Mouse (Mus musculus) right cerebral cortex, postnatal 36 days (tissue): Measurements from ENCODE around the gene Gnat1.

Source experiments
- DNase-seq, 2 experiments: peaks; one replicate each; pipeline ENCODE4 v3.0.0; 2022; ENCODE audit warnings: low spot score in 2 of 2, mixed read lengths in 1 of 2

Gnat1 gene

DNA sequence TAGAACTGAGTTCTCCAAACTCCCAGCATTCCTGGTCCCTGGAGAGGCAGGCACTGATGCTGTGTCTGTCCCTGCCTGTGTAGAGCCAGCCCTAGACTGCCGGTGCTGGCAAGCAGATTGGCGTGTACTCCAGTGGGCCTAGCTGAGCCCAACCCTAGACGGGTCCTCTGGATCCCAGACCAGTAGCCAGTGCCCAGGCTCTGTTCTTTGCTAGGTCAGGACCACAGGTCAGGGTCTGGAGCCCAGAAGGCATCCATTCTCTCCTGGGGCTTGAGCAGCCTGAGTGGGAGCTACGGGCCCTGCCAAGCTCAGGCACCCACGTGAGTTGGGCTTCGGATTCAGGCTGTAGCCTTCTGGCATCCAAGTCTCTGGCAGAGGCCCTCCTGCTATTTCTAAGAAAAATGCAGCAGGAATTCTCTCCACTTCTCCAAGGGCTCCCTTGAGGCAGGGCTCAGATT is 20.6 kb upstream of the Gnat1 start:
- DNase-seq, result peak; percentile 57 to 66

DNA sequence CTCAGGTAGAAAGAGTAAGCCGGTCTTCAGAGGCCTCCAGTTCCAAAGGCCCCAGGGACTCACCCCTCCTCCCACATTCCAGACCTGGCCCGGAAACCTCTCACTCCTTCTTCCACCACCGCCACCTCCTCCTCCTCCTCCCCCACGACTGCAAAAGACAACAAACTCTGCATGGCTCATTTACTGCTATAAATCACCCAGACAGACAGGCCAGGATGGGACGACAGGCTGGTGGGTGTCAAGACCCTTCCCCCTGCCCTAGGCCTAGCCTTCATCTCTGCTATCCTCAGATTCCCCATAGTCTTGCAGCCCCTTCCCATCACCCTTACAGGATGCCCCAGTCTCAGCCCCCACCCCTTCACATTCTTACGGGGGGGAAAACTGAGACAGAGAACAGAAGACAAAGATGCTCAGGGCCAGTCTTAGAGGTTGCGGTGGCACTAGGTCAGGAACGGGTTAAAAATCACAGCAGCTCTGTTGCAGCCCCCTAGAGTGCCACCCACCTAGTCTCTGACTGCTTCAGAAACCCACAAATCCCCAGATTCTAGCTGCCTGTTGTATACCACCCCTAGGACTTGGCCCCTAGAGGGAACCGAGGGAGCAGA is 20.0 kb upstream of the Gnat1 start:
- no peak for DNase-seq

DNA sequence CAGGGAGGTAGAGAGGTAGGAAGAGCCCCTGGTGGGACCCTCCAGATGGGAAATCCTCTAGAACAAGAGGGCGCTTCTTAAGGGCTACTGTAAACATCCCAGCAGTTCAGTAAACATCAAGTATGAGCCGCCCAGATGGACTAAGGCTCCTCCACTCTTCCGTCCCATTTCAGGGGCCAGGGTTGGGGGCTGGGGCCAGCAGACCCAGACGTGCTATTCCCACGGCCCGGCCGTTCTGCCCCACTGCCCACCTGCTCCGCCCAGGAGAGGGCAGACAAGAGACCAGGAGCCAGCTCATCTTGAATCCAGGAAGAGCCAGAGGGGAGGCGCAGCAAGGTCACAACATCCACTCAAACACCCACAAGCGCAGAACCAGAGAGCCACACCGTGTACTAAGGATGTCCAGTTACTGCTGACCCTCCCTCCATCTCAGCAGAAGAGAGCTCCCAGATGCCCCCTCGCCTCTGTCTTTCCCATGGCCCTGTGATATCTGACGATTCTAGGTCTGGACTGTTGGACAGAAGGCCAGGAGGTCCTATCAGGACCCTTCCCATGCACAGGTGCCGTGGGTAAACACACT is 19.2 kb upstream of the Gnat1 start:
- DNase-seq, result no peak

DNA sequence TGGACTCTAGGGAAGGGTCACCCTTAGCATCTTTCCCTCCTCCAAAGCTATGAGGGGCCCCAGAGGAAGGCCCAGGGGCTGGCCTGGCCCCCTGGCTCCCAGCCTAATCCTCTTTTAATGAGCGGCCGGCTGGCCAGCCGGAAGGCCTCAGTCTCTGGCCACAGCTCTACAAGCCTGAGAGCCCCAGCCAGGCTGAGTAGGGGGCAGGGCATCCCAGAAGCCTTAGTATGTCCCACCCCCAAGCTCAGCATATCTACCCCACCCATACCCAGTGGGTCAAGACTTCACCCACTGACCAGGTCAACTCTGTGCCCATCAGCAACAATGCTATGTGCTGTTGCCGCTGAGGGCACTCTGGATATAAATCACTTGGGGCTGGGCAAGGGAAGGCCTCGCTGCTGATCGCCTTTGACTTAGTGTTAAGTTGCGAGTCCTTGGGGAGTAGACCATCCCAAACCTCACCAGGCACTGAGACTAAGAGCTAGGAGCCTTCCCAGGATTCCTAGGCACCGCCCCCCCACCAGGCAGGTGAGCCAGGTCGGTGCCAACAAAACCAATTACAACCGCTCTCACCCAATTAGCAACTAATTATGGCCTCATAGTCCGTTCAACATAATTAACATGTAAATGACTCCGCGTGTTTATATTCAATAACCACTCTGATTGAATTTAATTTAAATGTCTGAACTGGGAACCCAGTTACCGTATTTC is 18.5 kb upstream of the Gnat1 start:
- DNase-seq, result no peak

DNA sequence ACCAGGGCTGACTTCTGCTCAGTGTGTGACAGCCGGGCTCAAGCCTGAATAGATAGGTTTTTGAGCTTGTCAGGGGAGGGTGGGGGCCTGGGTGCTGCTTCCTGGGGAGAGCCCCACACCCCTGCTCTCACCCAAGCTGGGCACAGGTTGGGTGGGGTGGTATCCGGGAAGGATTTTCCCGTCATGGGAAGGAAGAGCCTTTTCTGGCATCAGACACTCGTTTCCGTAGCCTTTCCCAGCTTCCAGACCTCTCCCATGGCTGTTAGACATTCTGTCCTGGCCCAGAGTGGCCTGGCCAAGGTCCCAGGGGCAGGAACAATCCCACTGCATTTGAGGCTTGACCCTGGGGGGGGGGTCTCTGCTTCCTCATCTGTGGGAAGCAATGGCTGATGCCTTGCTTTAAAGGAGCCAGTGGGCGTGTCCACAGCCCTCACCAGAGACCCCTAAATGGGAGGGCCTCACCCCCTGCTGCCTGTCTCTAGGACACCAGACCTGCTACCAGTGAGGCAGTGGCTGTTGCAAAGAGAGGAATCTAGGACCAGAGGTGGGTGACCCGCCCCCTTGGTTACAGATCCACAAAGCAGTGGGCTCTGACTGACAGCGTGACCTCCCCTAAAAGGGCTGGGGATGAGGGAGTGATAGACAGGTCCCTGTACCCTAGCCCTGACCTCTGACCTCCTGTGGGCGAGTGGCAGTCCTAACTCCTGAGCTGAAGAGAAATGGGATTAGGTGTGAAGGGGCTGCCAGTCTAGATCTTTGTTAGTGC is 17.5 kb upstream of the Gnat1 start:
- DNase-seq, result no peak

DNA sequence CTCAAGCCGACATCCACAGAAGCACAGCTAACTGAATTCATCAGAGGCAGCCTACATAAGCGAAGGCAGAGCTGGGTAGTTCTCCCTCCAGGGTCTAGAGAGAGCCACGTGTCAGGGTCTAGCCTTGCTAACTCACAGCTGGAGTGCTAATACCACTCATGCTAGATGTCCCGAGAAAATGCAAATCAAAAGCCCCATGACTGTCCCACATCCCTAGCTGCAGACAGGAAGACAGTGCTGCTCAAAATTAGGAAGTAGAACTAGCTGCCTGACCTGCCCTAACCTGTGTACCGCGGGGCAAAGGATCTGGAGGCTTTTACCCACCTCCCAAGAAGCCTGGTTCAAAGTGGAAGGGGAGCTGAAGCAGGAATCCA is 16.6 kb upstream of the Gnat1 start:
- no peak for DNase-seq

DNA sequence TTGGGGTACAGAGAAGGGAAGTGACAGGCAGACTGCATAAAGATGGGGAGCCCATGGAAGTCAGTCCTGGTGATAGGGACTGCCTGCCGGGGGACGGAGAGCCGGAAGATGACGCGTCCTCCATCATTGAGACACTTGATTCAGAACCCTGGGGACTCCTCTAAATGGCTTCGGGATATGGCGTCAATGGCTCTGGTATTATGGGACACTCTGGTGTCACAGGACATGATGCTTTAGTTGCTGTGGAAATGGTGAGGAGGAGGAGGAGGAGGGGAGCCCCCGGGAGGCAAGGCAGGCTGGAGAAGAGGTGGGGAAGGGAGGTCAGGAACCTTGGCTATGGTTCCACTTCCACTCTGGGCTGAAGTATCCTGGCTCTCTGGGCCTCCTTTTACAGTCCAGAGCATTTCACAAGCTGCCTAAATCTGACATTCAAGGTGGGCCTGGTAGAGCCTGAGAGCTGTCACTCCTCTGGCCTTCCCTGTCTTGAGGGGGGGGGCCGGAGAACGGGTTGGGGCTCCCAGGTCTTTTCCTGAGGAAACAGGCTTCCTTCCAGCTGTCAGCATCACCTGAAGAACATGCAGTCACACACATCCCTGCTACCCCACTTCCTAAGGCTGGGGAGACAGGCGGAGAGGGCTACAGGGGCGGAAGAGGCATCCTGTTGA is 16.1 kb upstream of the Gnat1 start:
- no peak for DNase-seq

DNA sequence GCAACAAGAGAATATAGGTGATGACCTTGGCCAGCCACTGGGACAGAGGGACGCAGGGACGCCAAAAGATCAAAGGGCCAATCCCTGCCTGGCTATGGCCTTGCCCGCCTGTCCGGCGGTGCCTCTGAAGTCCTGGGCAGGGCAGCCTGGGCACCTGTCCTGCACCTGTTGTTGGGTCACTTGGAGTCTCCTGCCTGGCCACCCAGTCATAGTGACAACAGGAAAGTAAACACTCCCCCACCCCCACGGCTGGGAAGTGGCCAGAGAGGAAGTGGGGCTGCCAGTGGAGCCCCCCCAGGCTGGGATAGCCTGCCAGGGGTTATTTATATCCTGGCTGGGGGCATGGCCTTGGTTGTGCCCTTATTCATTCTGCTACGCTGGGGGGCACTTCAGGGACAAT is 15.1 kb upstream of the Gnat1 start:
- no peak for DNase-seq

DNA sequence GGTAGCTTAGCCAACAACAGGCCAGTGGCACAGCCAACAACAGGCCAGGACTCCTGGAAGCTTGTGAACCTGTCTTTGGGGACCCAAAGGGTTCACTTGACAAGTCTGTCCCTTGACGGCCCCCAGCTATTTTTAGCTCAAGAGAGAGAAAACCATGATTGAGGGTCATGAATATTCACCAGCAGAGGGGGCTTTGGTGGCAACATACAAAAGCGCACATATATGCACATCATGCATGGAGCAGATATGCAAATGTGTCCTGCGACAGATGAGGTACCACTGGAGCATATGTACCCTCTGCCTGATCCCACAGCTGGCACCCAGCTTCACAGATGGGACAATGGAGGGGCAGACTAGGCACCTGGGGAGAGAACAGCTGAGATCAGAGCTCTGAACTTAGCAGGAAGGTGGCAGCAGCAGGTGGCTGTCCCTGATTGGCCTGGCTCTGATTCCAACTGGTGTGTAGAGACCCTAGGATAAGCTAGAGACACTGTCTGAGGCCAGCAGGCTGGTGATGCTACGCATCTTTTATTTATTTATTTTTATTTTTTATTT is 14.0 kb upstream of the Gnat1 start:
- DNase-seq, result no peak

DNA sequence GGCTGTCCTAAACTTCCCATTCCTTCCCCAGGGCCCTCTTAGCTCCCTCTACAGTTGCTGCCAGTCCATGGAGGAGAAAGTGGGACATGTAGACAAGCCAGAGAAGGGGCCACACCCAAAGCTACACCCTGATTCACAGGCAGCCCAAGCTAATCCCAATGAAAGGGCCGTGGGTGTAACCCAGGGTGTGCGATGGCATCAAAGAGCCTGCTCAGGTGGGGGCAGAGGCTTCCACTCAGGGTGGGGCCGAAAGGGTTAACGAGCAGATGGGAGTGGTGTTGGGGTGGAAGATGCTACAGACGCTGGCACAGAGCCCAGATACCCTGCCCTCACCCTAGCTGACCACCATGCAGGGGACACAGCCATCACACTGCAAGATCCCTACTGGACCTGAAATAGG is 13.3 kb upstream of the Gnat1 start:
- DNase-seq, result no peak

DNA sequence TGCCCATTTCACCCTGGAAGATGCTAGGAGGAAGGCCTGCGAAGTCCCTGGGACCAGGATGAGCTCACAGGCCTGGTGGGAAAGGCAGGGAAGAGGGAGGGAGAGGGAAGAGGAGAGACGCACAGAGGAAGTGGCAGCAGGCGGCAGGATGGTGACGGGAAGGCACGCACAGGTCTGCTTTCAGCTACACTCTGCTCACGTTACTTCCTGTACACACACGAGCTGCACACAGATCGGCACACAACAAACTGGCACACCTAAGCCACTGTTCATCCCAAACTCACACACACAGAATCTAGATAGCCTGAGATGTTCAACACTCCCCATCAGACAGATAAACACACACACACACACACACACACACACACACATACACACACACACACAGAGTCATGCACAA is 10.9 kb upstream of the Gnat1 start:
- DNase-seq, result no peak

DNA sequence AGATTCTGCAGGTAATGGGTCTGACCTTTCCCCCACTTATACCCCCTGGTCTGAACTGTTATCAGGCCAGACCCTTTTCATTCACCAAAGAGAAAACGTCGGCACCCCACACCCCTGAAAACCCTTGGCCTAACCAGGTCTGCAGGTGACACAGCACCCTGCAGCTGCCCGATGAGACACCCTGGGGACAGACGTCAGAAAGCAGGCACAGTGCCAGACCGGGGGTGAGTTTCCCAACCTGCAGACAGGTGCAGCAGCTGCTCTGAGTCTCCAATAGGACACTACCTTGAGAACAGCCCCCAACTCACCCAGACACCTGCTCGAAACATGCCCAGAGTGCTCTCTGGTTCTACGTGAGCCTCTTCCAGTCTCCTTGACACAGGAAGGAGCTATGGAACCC is 9.4 kb upstream of the Gnat1 start:
- DNase-seq, result no peak

DNA sequence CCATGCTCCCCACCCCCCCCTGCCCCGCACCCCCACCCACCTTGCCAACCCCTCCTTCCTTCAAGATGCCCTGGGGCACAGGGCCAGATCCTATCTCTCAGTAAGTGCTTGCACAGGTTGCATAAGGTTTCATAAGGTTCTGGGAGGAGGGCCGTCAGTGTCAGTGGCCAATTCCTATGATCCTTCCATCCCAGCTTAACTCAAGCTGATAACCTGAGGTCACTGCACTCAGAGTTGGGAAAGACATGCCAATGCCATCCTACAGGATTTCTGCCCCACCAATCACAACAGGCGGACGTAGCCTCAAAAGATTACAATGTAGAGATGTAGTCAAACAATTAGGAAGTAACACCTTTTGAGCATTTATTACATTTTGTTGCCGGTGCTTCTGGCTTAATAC is 8.9 kb upstream of the Gnat1 start:
- no peak for DNase-seq

DNA sequence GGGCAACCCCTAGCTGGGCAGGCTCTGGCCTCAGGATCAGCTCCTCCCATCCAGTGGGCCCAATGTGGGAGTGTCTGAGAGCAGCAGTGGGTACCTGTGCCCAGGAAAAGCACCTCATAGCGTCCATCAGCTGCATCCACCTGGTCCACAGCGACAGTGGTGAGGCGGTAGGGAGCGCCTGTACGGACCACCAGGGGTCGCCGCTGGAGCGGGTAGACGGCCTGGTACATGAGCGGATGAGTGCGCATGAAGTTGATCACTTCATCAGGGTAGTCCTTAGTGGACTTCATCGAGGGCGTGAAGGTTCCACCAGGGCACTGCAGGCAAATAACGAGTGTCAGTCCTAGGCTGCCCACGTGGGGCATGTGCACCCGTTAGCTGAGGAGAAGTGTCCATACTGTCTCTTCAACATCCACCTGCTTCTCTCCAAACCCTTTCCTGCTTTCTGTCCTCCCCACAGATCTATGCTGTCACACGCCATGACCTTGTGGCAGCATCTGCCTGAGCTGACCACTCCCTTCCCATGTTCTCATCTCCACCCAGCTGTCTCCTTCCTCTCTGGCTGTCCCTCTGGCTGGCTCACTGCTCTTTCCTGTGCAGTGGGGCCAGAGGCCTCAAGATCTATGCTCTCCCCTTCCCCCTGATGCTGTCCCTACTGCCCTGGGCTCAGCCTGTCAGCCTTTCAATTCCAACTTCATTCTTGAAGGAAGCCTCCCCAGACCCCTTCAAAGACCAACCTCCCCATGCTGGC is 5.9 kb upstream of the Gnat1 start:
- DNase-seq, result no peak

DNA sequence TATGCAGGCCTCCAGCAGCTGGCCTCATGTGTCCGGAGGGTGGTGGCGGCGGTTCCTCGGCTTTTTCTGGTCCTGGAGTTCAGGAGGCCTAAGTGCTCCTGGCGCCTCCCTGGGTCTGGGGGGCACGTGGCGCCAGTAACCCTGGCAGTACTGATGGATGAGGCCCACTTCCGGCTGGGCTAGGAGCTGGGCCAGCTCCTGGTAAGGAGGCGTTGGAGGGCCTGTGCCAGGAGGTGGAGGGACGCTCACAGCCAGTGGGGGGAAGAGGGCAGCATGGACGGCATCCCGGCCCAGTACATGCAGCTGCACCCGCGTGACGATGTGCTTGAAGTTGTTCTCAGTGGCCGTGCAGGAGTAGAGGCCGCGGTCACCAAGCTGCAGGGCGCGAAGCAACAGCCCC is 2.9 kb upstream of the Gnat1 start:
- no peak for DNase-seq

DNA sequence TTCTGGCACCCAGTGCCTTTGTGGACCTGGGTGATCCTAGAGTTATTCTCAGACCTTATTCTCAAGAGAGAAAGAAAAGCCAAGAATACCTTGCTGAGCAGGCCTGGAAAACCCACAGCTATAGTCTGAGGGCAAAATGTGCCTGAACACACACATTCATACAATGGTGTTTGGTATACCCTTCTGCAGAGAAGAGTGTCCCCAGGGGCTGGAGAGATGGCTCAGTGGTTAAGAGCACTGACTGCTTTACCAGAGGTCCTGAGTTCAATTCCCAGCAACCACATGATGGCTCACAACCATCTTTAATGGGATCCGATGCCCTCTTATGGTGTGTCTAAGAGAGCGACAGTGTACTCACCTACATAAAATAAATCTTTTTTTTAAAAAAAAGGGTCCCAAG is 651 bp downstream of the Gnat1 start:
- DNase-seq, result no peak

DNA sequence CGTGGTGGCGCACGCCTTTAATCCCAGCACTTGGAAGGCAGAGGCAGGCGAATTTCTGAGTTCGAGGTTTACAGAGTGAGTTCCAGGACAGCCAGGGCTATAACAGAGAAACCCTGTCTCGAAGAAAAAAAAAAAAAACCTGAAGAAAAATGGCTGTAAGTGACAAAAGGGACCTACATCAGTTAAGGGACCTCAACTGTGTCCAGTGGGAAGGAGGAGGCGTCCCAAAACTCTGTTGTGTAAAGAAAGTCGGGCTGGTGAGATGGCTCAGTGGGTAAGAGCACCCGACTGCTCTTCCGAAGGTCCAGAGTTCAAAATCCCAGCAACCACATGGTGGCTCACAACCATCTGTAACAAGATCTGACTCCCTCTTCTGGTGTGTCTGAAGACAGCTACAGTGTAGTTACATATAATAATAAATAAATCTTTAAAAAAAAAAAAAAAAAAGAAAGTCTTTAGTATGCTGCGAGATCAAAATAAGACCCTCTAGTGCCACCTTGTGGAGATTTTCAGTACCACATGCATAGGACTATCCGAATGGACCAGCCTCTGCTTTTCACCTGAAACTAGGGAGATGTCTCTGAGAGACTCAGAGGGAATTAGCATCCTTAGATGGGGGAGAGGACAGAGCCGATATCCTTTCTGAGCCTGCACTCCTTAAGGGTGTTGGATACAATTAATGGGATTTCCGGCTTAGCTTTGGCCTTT is 1.5 kb downstream of the Gnat1 start:
- peak; percentile 46 to 67 for DNase-seq

DNA sequence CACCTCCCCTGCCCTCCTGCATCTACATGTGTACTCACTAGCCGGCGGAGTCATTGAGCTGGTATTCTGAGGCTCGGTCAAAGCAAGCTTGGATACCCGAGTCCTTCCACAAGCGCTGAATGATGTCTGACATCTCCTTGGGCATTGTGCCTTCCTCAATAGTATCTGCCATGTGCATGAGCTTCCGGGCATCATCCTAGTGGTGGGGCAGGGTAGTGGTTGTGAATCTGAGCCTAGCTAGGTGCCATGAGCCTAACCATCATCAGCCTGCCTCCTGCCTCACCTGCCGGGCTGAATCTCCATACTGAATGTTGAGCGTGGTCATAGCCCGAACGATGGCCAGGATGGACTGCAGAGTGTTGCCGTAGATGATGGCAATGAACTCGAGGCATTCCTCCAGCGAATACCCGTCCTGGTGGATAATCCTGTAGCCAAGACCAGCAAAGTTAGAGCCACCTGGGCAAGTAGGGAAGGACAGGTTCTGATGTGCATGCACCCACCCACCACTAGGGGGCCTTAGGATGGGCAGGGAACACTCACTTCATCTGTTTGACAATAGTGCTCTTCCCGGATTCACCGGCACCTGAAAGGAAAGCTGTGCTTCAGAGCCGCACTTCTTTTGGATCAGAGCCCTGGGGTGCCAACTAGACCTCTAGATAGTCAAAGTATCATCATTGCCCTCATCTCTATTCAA is 2.3 kb downstream of the Gnat1 start:
- no peak for DNase-seq

DNA sequence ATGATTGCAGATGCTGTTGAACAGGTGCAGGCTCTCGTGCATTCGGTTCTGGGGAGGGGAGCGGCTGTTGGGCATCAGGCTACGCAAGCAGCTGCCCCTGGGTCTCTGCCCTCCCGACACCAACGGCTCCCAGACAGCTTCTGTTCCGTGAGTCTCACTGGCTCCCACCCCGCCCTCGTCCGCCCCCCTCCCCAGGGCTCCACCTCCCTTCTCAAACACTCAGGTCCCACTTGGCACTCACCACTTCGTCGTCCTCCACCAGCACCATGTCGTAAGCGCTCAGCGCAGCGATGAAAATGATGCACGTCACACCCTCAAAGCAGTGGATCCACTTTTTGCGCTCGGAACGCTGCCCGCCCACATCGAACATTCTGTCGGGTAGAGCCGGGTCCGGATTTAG is 3.2 kb downstream of the Gnat1 start:
- DNase-seq, result no peak
